Mouse (Mus musculus): Measurements from ENCODE around the gene Syngr1.

DNA sequence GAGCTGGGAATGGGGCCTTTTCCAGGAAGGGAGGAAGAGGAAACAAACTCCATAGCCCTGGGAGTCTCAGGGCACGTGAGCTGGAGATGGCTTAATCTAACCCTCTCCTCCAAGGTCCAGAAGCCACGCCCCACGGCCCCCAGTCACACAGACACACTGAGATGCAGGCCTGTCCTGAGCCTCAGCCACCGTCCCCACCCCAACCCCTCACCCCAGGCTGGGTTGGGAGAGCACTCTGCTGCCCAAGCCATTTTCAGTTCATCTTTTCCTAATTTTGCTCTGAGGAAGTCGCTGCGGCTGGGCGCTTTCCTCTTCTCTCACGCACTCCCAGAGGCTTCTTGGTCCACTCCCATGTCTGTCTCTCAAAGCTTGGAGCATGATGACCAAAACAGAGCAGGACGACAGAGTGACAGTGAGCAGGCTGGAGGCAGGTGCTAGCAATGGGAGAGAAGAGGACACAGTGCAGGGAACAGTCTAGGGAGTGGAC lies 19.1 kb upstream of the Syngr1 start:
- TF ChIP-seq CTCF (IDR thresholded peaks at IDR 0.05; ENCODE audit: borderline replicate concordance, extremely low read depth, insufficient read depth, insufficient read length): no peak
- TF ChIP-seq POLR2A (IDR thresholded peaks at IDR 0.05; ENCODE audit: borderline replicate concordance, extremely low read depth, insufficient read depth, insufficient read length, poor library complexity, severe bottlenecking): no peak

Measured in brain, embryonic 14.5 days (tissue).